Mouse (Mus musculus) cerebral cortex, adult 2 months (tissue): ENCODE measurements around the gene Gm49776.

Experiments used
- WGBS: fragments of 180-500 bp; shearing (Covaris S2); methylation state at CpG from one replicate; pipeline ENCODE4 v1.1.7; 2018; 5-methylcytosine and 5-hydroxymethylcytosine counted together

Gene Gm49776

DNA sequence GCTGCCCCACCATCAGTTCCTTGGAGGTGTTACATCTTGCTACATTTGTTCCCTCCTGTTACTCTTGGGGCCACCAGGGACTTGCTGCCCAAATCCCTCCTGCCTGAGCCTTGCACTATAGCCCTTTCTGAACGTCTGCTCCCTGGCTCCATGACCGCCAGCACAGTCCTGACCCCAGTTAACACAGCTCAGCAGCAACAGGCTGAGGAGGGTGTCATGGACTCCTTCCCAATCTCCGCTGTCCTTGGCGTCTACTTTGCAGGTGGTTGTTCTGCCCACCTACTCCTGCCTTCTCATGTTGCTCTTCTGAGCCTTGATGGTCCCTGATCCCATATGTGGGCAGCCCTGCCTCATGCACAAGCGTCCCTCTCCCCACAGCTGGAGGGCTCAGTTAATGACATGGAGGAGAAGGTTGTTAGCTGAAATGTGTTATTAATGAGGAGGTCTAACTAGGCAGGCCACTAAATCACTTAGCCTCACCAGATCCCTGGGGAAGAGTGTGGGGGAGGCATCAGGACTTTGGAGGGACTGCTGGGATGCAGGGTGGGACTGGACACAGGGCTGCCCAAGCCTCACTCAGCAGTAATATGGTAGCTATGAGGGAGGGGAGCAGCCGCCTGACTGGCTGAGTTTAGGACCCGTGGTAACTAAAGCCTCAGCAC is 54.6 kb downstream of the Gm49776 start:
- 70% methylated on average over 7 of the region's 7 CpGs for WGBS

DNA sequence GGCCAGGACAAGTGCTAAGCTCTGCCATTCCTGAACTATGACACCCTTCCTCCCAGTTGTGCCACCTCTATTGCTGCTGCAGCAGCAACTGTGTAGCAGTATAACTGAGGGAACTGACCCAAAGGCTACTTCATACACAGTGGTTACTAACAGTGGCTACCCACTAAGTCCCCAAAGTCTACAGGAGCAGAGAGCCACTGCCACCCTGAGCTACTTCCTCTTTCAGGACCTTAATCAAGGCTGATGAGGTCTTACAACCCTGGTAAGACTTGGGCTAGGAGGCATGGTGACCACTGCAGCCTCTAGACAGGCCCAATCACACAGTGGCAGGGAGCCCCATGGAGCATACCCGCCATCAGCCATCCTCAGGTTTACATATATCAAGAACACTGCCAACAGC is 56.1 kb downstream of the Gm49776 start:
- WGBS, result 93% methylated on average over 1 of the region's 1 CpGs

GRCm38 (mm10) chr16:18201620-18202019 is 56.5 kb downstream of the Gm49776 start:
- 85% methylated on average over 1 of the region's 1 CpGs for WGBS

DNA sequence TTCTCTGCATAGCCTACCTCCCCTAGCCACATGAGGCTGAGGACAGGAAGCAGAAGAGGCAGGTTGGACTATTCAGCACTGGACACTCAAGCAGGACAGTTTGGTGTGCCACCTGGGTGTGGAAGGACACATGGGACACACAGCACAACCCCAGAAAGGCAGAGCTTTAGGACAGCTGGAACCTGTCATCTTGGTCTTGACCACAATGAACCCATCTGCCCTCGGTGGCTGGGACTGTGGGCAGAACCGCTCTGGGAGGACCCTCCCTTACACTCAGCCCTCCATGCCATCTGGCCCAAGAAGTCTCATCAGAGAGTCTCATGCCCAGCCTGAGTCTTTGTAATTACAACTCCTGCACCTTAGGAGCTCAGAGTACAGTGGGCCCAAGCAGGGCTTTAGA is 58.1 kb downstream of the Gm49776 start:
- WGBS, result 97% methylated on average over 2 of the region's 2 CpGs

DNA sequence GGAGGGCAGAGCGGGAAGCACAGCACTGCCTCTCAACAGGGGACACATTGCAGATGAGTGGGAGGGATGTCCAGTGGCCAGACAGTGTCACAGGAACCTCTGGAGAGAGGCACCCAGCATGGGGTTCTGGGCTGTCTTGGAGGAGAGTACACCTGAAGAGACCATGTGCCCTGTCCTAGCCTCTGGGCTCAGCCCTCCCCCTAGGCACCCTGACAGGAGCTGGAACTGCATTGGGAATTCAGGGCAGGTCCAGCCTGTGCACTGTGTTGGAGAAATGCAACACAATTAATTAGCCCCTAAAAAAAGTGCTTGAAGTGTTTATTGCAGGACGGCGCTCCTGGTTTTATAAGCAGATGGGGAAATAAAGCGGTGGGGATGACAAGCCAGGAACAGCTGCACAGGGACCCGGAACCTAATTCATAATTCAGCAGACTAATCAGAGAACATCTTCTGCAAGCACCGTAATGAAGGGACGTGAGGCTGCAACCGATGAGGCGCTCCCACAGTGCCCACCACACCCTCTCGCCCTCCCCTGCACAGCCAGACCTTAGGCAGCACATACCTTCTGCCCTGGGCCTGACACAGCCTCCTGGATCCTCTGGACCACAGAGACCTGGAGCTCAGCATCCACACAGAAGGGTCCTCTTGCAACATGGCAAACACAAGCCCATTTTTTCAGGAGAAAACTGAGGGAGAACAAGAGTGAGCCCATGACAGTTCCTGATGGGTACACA is 59.6 kb downstream of the Gm49776 start:
- whole genome bisulfite sequencing, result 61% methylated on average over 10 of the region's 10 CpGs

DNA sequence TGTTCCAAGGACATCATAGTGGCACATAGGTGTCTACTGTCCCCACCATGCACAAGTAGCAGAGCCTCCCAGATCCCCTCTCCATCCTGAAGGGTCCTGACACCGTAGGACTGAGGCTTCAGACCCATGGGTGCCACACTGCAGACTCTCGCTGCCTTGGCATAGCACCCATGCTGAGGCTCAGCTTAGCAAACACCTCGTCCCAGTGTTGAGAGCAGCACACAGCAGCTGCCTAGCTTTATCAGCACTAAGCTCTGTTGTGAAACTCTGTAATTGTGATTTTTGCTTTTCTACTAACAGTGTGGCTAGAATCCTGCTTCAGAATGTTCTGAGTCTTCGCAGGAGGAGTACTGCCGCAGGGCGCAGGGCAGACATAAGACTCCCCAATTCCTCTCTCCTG is 60.2 kb downstream of the Gm49776 start:
- 64% methylated on average over 6 of the region's 6 CpGs for WGBS

DNA sequence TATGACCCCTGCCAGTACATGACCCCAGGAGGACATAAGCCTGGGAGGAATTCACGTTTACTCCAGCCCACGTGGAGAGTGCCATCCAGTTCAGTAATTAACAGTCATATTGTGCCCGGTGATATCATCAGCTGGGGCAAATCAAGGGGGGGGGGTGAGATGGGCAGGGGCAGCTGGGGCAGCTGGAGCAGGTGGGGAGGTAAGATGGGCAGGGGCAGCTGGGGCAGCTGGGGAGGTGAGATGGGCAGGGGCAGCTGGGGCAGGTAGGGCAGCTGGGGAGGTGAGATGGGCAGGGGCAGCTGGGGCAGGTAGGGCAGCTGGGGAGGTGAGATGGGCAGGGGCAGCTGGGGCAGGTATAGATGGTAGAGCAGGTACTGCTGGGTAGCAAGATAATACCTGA is 62.6 kb downstream of the Gm49776 start:
- 22% methylated on average over 3 of the region's 3 CpGs for WGBS
